Mouse (Mus musculus) v-Abl transformed pro-B cells (cell line): ENCODE measurements around the gene Cd9.

ENCODE experiments used
- in situ Hi-C, 2 experiments: fragments of 400-800 bp; cut with MboI; formaldehyde crosslinking; loops; one replicate each; pipeline ENCODE4 v1.15.1; 2025; ENCODE audit not compliant: unreplicated experiment in 2 of 2

Cd9 gene

GRCm38 (mm10) chr6:125494092-125494871 lies at the start of gene Cd9:
Cd9 (minus strand) TSS chr6:125494791.
- in situ Hi-C loops = no loop called here

GRCm38 (mm10) chr6:125541296-125541695 lies 46.7 kb upstream of the Cd9 start:
- in situ Hi-C loops = no loop called here

GRCm38 (mm10) chr6:125540826-125541225 lies 46.2 kb upstream of the Cd9 start:
- in situ Hi-C loops = no loop called here

- in situ Hi-C loops = no loop called here
These were observed 45.6 kb upstream of the Cd9 start for GRCm38 (mm10) chr6:125540199-125540598.

DNA sequence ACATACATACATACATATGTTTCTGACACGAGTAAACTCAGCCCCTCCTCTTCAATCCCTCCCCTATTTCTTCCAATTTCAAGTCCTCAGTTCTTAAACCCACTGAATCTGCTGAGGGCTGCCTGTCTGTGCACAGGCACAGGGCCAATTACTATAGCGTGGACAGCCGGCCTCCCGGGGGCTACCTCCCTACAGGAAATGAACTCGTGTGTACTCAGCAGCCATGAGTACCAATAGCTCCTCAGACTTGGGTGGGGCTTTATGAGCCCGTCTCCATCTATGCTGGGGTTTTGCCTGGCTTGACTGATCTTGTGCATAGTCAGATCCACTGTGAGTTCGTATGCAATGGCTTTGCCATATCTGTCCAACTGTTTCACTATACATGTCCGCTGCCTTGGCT lies 44.8 kb upstream of the Cd9 start:
- in situ Hi-C loops = no loop called here

DNA sequence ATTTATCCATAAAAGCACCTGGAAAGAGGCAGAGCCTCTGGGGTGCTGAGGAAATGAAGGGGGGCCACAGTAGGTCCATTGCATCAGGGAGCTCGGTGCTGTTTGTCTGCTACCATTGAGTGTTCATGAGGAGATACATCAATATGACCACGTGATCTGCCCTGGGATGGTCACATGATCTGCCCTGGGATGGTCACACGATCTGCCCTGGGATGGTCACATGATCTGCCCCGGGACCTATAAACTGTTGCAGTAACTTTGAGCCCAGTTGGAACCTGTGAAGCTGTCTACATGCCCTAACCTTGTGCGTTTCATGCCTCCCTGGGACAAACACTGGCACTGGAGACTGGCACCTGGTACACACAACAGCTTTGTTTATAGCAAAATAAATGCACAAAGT lies 43.9 kb upstream of the Cd9 start:
- in situ Hi-C loops = no loop called here

DNA sequence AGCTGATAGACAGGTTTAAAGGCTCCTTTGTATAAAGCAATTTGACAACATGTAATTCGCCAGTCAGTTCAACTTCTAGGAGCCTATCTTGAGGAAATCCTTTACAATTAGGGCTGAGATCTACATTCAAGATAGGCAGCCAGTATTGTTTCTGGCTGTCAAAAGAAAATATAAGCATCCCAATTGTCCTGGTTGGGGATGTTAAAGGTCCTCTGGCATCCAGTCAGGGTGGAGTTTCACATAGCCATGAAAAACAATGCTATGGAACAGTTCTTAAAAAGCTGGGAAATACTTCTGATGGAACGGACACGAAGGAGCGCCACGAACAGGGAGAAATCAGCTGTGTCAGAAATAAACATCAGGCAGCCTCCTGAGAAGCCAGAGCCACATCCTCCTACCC lies 40.4 kb upstream of the Cd9 start:
- in situ Hi-C loops = no loop called here

DNA sequence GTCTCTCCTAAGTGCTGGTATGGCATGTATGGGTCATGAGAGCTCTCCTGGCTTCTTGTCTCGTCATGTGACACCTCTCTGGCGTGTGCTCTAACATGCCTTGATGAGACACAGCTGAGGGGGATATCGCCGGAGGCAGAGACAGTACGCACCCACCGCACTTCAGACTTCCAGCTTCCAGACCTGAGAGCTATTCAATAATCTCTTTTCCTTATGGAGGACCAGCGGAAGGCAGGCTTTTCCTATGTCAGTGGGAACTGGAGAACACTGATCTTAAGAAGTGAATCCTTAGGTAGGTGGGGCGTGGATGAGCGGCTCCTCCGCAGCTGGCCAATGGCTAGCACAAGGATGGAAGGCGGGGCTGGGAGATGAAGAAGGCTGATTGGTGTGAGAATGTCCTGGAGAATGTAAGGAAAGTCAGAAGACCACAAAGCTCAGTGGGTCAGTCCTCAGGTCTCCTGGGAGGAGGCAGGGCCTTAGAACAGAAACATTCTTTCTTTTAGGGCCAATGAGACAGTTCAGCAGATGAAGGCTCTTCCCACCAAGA lies 38.6 kb upstream of the Cd9 start:
- in situ Hi-C loops = no loop called here

- in situ Hi-C loops = no loop called here
These were observed 34.9 kb upstream of the Cd9 start for GRCm38 (mm10) chr6:125529479-125529878.

DNA sequence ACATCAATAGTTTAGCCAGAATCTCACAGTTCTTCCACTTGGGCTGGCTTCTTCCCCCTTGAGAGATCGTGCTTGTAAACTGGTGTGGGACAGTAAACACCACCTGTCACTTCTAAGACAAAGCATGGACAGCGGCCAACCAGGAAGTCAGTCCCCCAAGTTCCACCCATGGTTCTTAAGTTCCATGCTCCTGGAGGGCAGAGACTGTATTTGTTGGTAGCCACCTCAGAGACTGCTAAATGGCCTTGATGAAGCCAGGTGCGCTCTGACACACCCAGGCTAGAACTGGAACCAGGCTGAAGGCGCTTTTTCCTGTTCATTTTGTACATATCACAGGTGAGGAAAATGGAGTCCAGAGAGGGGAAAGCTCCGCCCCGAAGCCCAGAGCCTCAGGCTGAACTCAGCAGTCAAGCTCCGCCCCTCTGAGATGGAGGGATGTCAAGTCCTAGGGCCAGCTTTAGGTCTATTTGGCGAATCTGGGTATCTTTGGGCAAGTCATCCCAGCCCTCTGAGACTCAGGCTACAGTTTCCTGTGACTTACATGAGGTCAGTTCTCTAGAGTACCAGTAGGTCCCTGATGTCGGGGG lies 34.1 kb upstream of the Cd9 start:
- in situ Hi-C loops = no loop called here

GRCm38 (mm10) chr6:125526066-125526465 lies 31.5 kb upstream of the Cd9 start:
- in situ Hi-C loops = no loop called here

GRCm38 (mm10) chr6:125524027-125524426 lies 29.4 kb upstream of the Cd9 start:
- in situ Hi-C loops = no loop called here

DNA sequence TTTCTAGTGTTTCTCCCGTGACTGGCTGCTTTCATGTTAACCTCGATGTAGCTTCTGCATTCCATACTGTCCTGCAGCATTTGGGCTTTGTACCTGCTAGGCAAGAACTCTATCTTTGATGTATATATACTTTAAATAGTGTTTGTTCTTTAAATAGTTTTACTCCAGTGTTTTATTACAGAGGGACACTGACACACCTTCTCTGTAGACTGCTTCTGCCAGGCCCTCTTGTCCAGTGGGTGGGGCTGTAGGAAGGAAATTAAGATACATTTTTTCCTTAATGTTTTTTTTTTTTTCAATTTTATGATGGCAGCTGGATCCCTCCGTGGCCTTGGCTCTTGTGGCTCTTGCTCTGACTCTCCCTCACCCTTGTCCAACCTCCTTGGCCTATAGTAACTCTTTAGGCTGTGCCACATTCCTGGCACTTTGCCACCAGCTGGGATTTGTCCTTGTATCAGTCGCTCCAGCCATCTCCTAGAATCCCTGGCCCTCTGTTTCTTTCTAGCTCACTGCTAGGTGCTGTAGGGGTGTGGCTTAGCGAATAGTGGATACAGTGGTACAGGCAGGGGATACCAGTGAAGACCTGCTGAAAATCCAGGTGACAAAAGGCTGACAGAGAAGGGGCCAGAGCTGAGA lies 27.1 kb upstream of the Cd9 start:
- in situ Hi-C loops = no loop called here

GRCm38 (mm10) chr6:125515503-125516315 lies 21.1 kb upstream of the Cd9 start:
- in situ Hi-C loops = no loop called here

DNA sequence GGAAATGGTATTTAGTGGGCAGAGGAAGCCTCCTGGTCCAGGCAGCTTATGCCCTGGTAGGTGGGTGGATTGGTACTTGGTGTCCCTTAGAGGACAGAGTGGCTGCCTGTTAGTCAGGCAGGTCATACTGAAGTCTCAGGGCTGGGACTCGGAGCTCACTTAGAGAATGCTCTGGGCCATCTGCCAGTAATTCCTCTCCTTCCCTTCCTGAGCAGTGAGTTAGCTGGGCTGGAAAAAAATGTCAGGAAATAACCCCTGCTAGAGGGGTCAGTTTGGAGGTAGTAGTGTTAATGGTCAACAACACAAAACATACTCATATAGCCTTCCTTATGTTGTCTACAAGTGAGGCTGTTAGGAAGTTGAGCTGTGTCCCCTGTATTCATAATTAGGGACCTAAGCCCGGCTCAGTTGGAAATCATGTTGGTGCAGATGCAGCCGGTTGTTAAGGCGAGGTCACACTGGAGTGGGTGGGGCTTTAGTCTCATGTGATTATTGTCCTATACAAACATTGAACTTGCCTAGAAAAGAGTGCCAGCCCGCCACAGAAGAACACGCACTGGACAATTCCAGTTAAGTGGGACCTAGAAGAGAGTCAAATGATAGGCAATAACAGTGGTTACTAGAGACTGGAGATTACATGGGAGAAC lies 18.5 kb upstream of the Cd9 start:
- in situ Hi-C loops = no loop called here

- in situ Hi-C loops = no loop called here
These were observed 16.6 kb upstream of the Cd9 start for GRCm38 (mm10) chr6:125511196-125511595.

DNA sequence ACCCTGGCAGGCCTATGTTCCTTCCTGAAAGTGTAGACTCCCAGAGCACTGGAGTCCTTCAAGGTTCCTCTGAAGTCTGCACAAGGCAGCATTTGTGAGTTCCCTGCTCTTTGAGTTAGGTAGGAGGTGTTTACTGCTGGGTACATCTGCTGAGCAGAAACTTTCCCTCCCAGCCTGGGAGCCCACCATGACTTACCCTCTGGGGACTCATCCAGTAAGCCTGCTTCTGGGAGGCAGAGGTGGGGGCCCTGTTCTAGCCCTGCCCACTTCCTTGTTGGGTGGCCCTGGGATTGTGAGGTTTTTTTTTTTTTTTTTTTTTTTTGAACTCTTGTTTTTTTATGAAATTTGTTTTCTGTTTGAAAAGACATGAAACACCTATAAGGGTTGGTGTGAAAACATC lies 16.1 kb upstream of the Cd9 start:
- in situ Hi-C loops = no loop called here

GRCm38 (mm10) chr6:125509783-125510182 lies 15.2 kb upstream of the Cd9 start:
- in situ Hi-C loops = no loop called here

GRCm38 (mm10) chr6:125506427-125506826 lies 11.8 kb upstream of the Cd9 start:
- in situ Hi-C loops = no loop called here

- in situ Hi-C loops = no loop called here
These were observed 10.2 kb upstream of the Cd9 start for GRCm38 (mm10) chr6:125504622-125505355.
